Mouse (Mus musculus) hindbrain, embryonic 10.5 days (tissue): ENCODE measurements around the gene Msh6. TPM values are rescaled to one million over a fixed set of nuclear protein-coding genes. Genes with fewer than 3 reads are reported as not detected.
"Not testable (repeated sequence)": the region's sequence is repeated elsewhere in the genome, so short reads cannot be mapped to it uniquely, and the experiment has no call there.

Source experiments
- DNase-seq: peaks from one replicate; pipeline ENCODE4 v3.0.0-alpha.2; 2017; ENCODE audit warnings: low spot score
- H3K27ac ChIP-seq: fragments of 300-500 bp; sonication (generic); 2 replicates; pipeline ENCODE4 v1.5.1; 2016; ENCODE audit warnings: mild to moderate bottlenecking, moderate library complexity
- H3K27me3 ChIP-seq: fragments of 300-500 bp; sonication (generic); 2 replicates; pipeline ENCODE4 v1.6.1; 2016; ENCODE audit warnings: mild to moderate bottlenecking; ENCODE audit not compliant: poor library complexity, insufficient read depth, severe bottlenecking
- H3K36me3 ChIP-seq: fragments of 300-500 bp; sonication (generic); 2 replicates; pipeline ENCODE4 v1.6.1; 2016; ENCODE audit warnings: mild to moderate bottlenecking, moderate library complexity
- H3K4me1 ChIP-seq: fragments of 300-500 bp; sonication (generic); replicated peaks from 2 replicates; pipeline ENCODE4 v1.6.1; 2016; ENCODE audit warnings: mild to moderate bottlenecking
- H3K4me3 ChIP-seq: fragments of 300-500 bp; sonication (generic); 2 replicates; pipeline ENCODE4 v1.5.1; 2016; ENCODE audit warnings: mild to moderate bottlenecking, moderate library complexity
- H3K9me3 ChIP-seq: fragments of 300-500 bp; sonication (generic); 2 replicates; pipeline ENCODE4 v1.6.1; 2016; ENCODE audit warnings: mild to moderate bottlenecking, moderate library complexity
- WGBS: fragments of 180-500 bp; shearing (Covaris S2); methylation state at CpG from one replicate; pipeline ENCODE4 v1.1.7; 2016; 5-methylcytosine and 5-hydroxymethylcytosine counted together
- polyA plus RNA-seq: library from polyadenylated mRNA; unstranded; fragments of >200 nt; fragmentation: Nextera tagmentation; extraction: Ambion mirVana; gene quantifications from 2 replicates; pipeline ENCODE4 v1.2.1, GENCODE M21; 2016

Msh6 gene
- polyA plus RNA-seq, 1 experiment from 2014 or later, result 64.8 TPM

DNA sequence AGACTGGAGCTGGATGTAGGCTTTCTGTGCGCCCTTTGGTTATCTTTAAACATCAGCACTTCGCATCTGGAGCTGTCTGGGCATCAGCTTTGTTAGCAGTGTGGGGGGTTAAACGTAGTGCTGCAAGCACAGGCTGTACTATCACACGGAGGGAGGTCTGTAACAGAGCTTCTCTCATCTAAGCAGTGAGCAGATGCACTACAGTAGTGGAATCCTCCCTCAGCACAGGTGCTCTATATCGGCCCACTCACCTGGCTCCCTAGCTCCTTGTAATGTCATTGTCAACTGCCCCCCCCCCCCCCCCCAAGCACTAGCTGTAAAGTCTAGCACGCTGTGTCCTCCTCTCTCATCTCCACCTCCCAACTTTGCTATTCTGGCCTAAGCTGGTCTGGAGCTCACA is 12.6 kb downstream of the Msh6 start:
- Histone ChIP-seq H3K4me3 (no peak overlapping the region), H3K4me1 (0 out of 2 replicates have a peak, but pooled peaks cover 4% of the 10 kb centered on the region), H3K36me3 (peaks cover 100% of the 10 kb centered on the region), H3K27ac (no peak overlapping the region), H3K9me3 (no peaks in the 10 kb centered on the region), H3K27me3 (no peaks in the 10 kb centered on the region)
- no peak for DNase-seq
- 81% methylated on average over 6 of the region's 6 CpGs for WGBS

DNA sequence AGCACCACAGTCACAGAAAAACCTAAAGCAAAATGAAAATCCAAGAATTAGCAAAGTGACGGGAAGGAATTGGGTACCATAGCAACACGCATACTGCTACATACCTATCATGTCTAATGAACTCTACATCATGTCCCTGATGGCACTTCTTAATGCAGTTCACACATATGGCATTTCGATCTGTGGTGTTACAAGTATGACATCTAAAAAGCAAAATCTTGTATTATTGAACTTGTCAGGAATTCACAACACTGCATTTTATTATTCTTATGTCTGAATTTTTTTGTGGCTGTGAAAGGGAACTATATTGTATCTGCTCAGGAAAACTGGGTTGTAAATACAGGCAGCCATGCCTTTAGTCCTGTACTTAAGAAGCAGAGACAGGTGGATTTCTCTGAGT is 17.3 kb downstream of the Msh6 start:
- H3K4me3 ChIP-seq, result no peak overlapping the region
- H3K9me3 ChIP-seq, result no peaks in the 10 kb centered on the region
- H3K27me3 ChIP-seq, result no peaks in the 10 kb centered on the region
- H3K27ac ChIP-seq, result no peak overlapping the region
- WGBS, result 92% methylated on average over 3 of the region's 3 CpGs
- peaks cover 100% of the 10 kb centered on the region for H3K36me3 ChIP-seq
- 0 out of 2 replicates have a peak, but pooled peaks cover 3% of the 10 kb centered on the region for H3K4me1 ChIP-seq
- DNase-seq, result no peak

DNA sequence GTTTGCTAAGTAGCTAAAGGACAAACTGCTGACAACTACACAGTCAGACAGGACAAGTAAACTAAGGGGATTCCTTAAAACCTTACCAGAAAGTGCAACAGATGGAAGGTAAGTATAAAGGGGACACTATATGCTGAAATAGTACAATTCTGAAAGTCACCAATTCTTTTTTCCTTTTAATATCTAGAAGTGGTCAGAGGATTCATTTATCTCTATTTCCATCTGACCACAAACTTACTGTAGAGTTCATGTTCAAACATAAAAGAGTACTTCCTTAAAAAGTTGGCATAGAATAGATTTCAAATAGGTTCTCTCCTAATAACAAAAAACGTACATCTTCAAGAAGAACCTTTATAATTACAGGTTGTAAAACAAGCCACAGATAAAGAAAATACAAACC is 18.5 kb downstream of the Msh6 start:
- Histone ChIP-seq H3K9me3 (no peaks in the 10 kb centered on the region), H3K27me3 (no peaks in the 10 kb centered on the region), H3K27ac (no peak overlapping the region), H3K36me3 (peaks cover 100% of the 10 kb centered on the region), H3K4me3 (no peak overlapping the region), H3K4me1 (no peaks in the 10 kb centered on the region)
- WGBS, result 95% methylated on average over 1 of the region's 1 CpGs
- DNase-seq, result no peak

DNA sequence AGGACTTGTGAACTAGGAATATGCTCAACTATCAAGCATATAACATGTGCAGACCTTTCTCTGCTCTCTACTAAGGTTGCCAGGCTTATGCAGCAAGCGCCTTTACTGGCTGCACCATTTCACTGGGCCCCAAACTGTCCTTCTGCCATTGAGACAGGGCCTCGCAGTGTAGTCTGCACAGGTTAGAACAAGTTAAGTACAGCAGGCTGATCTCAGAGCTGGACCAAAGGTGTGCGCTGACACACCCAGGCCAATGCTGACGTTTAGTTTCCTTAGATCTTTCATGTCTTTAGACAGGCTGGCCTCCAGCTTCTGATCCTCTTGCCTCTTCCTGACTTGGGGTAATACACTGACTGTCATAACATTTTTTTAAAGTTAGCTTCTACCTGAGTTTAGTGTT is 22.9 kb downstream of the Msh6 start:
- Histone ChIP-seq H3K27ac (no peak overlapping the region), H3K4me1 (no peaks in the 10 kb centered on the region), H3K9me3 (no peaks in the 10 kb centered on the region), H3K27me3 (no peaks in the 10 kb centered on the region), H3K4me3 (no peak overlapping the region), H3K36me3 (peaks cover 97% of the 10 kb centered on the region)
- 92% methylated on average over 4 of the region's 4 CpGs for WGBS
- no peak for DNase-seq

DNA sequence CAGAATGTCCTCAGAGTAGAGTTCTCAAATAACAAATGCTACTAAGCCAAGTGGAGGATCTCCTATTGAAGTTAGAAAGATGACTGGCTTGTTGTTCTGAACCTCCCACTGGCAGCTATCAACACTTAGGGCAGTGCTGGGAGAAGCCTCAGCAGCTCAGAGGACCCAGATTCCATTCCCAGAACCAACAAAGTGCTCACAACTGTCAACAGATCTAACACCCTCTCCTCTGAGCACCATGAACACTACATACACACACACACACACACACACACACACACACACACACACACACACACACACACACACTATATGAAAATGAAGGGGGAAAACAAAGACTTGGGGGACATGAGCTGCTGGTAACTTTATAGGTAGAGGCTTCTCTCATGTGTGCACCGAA is 30.0 kb downstream of the Msh6 start:
- Histone ChIP-seq H3K27me3 (no peaks in the 10 kb centered on the region), H3K9me3 (no peaks in the 10 kb centered on the region), H3K4me1 (no peaks in the 10 kb centered on the region), H3K27ac (no peak overlapping the region), H3K36me3 (peaks cover 91% of the 10 kb centered on the region), H3K4me3 (no peak overlapping the region)
- DNase-seq, result no peak
- 89% methylated on average over 1 of the region's 1 CpGs for WGBS

DNA sequence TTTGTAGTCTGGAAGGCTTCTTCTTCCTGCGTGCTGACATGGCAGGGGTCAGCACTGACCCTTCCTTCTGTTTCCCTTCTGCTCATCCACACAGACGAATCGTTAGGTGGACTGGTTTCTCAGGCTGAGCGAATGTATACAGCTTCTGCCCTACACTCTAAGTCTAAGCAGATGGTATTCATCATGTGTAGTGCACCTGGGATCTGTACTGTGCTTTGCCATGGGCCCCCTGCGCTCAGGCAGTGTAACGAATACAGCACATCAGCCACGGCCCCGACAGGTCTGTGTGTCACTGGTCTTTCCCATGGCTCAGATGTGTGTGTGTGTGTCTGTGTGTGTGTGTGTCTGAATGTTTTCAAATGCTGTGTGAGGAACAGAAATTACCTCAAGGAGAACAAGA is 32.1 kb downstream of the Msh6 start:
- H3K27ac ChIP-seq, result no peak overlapping the region
- WGBS, result 89% methylated on average over 8 of the region's 8 CpGs
- no peaks in the 10 kb centered on the region for H3K9me3 ChIP-seq
- no peaks in the 10 kb centered on the region for H3K4me1 ChIP-seq
- peaks cover 94% of the 10 kb centered on the region for H3K36me3 ChIP-seq
- no peak for DNase-seq
- H3K27me3 ChIP-seq, result no peaks in the 10 kb centered on the region
- no peak overlapping the region for H3K4me3 ChIP-seq

DNA sequence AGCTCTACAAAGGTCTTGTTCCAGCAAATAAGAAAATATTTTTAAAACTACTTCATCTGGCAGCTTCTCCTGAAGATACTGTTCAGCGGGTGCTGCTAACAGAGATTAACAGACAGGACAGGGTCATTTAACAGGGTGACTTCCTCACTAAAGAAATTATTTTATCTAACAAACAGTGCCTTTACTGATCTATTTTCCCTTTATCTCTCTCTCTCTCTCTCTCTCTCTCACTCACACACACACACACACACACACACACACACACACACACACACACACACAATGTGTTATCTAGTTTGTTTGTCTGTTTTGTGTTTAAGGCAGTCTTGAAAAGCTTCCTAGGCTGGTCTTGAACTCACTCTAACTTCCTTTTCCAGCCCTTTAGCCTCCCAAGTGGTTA is 39.6 kb downstream of the Msh6 start:
- Histone ChIP-seq H3K4me1 (no peaks in the 10 kb centered on the region), H3K27ac (no peak overlapping the region), H3K4me3 (no peak overlapping the region), H3K27me3 (no peaks in the 10 kb centered on the region), H3K36me3 (peaks cover 61% of the 10 kb centered on the region), H3K9me3 (no peaks in the 10 kb centered on the region)
- WGBS, result 81% methylated on average over 1 of the region's 1 CpGs
- DNase-seq, result no peak

DNA sequence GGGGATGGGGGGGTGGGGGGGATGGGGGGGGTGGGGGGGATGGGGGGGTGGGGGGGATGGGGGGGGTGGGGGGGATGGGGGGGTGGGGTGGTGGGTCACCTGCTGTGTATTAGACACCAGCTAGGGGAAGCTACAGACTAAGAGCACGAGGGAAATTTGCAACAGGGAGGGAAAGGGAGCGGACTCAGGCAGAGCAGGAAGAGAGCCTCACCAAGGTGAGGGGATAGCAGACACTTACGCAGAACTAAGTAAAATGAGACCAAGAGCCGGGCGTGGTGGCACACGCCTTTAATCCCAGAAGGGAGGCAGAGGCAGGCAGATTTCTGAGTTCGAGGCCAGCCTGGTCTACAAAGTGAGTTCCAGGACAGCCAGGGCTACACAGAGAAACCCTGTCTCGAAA is 41.2 kb downstream of the Msh6 start:
- H3K9me3 ChIP-seq, H3K4me1 ChIP-seq, H3K27ac ChIP-seq, H3K4me3 ChIP-seq, H3K27me3 ChIP-seq, DNase-seq: not testable (repeated sequence)
- H3K36me3 ChIP-seq, result peaks cover 45% of the 10 kb centered on the region
- WGBS, result 93% methylated on average over 8 of the region's 8 CpGs

DNA sequence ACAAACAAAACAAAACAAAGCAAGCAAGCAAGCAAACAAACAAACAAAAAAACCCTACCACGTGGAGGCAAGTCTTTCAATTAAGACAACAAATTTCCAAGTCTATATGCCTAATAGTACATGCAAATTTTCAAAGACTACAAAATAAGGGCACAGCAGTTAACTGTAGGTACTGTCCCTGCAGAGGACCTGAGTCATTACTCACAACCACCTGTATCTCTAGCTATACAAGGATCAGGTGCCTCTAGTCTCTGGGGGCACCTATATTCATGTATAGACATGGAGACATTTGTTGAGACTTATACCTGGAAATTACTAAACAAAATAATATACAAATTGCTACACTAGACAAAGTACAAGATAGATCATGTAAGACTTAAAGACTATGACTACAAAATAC is 49.1 kb downstream of the Msh6 start:
- Histone ChIP-seq H3K27ac (no peak overlapping the region), H3K9me3 (no peaks in the 10 kb centered on the region), H3K27me3 (no peaks in the 10 kb centered on the region), H3K4me3 (no peak overlapping the region), H3K4me1 (no peaks in the 10 kb centered on the region), H3K36me3 (no peaks in the 10 kb centered on the region)
- DNase-seq, result no peak
- 88% methylated on average over 1 of the region's 1 CpGs for WGBS

DNA sequence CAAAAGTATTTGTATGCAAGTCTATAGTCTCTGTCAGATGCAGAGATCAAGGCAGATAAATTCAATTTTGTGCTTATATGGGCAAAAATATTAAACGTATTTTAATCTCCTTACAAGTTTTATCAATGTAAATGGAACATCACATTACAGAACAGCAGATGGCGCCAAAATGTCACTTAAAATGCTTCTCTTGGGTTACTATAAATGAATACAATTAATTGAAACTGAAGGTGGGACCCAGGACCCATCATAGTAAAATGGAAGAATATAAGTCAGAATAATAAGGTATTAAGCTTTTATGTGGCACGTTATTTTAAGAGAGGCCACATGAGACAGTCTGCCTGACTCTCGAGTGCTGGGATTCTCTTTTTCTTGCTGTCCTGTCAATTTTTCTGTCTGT is 50.4 kb downstream of the Msh6 start:
- Histone ChIP-seq H3K4me1 (peaks cover 6% of the 10 kb centered on the region; the same call in 1 of the 2 replicates), H3K4me3 (no peak overlapping the region), H3K9me3 (no peaks in the 10 kb centered on the region), H3K36me3 (no peaks in the 10 kb centered on the region), H3K27ac (no peak overlapping the region), H3K27me3 (no peaks in the 10 kb centered on the region)
- 59% methylated on average over 4 of the region's 4 CpGs for WGBS
- no peak for DNase-seq

DNA sequence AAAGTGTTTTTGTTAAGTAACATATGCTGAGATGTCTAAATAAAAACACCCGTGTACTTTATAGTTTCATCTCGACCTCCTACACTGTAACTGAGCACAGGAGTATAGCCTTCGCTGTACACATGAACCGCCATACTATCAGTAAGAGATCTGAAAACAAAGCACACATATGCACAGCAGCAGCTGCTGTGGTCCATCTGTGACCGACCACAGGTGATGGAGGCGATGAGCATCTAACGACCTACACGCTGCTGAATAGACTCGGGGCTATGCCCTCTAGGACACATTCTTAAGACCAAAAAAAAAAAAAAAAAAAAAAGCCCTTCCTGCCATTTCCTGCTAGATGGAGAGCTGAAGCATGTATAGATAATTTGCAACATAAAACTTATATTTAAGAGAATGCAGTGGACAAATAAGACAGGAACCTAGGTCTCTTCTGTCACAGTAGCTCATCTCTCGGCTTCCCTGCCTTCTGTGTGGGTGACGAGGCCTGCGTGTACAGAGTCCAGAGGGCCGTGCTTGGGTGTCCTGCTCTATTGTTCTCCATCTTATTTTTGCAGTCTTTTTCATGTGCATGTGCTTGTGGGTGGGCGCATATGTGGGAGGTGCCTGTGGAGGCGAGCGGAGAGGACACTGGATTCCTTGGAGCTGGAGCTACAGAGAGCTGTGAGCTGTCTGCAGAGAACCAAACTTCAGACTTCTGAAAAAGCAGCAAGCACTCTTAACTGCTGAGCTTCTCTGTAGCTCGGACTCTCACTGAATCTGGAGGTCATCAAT is 54.5 kb downstream of the Msh6 start:
- H3K4me3 ChIP-seq, result no peak overlapping the region
- no peak overlapping the region for H3K27ac ChIP-seq
- H3K9me3 ChIP-seq, result no peaks in the 10 kb centered on the region
- WGBS, result 90% methylated on average over 17 of the region's 17 CpGs
- DNase-seq, result no peak
- H3K4me1 ChIP-seq, result peaks cover 6% of the 10 kb centered on the region; the same call in 1 of the 2 replicates
- no peaks in the 10 kb centered on the region for H3K27me3 ChIP-seq
- H3K36me3 ChIP-seq, result no peaks in the 10 kb centered on the region; the same call in 1 of the 2 replicates

DNA sequence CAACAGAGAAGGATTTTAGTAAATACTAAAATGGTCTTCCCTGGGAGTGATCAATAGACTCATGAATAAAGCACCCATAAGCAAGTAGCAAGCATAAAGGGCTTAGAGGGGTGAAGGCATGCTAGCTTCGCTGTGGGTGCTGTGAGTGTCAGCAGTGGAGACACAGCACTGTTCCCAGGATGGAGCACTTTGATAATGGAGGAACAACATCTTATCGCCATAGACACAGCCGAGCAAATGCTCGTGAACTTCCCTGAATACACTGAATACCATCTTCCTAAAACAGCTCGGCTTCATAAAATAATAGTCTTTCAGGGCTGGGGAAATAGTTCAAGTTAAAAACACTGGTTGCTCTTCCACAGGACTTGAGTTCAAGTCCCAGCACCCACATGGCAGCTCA is 56.9 kb downstream of the Msh6 start:
- Histone ChIP-seq H3K4me3 (no peak overlapping the region), H3K4me1 (peaks cover 6% of the 10 kb centered on the region; the same call in 1 of the 2 replicates), H3K9me3 (no peaks in the 10 kb centered on the region), H3K27ac (no peak overlapping the region), H3K27me3 (no peaks in the 10 kb centered on the region), H3K36me3 (no peaks in the 10 kb centered on the region; the same call in 1 of the 2 replicates)
- DNase-seq, result no peak
- 90% methylated on average over 5 of the region's 5 CpGs for WGBS

DNA sequence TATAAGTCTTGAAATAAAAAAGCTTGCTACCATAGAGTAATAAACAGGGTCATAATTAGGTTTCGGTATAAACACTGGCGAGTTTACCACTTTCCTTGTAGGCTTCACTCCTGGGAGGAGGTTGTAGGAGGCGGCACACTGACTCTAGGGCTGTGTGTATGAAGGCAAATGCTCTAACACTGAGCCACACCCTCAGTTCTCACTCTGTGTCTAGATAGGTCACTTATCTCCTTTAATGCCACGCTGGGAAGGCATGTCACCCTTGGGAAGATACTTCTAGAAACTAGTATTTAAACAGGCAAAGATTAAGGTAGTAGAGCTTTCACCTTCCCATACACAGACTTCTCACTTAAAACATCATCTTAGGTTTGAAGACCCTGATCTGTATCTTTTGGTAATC is 59.6 kb downstream of the Msh6 start:
- WGBS, result 92% methylated on average over 4 of the region's 4 CpGs
- Histone ChIP-seq H3K36me3 (no peaks in the 10 kb centered on the region; the same call in 1 of the 2 replicates), H3K27ac (no peak overlapping the region), H3K4me1 (peaks cover 6% of the 10 kb centered on the region; the same call in 1 of the 2 replicates), H3K27me3 (no peaks in the 10 kb centered on the region), H3K4me3 (no peak overlapping the region), H3K9me3 (no peaks in the 10 kb centered on the region)
- no peak for DNase-seq
